Mouse (Mus musculus): Measurements from ENCODE around the gene Ephx3.

GRCm38 (mm10) chr17:32172485-32172884 is 16.9 kb downstream of the Ephx3 start:
- TF ChIP-seq CTCF (IDR thresholded peaks at IDR 0.05; ENCODE audit: control insufficient read depth, insufficient read depth, low read length) (no peak), POLR2A (IDR thresholded peaks at IDR 0.05; ENCODE audit: borderline replicate concordance, control insufficient read depth, low read depth, low read length) (no peak)

Measured in bone marrow, adult 2 months (tissue).